Mouse (Mus musculus): ENCODE measurements around the gene Prss16. TPM values are rescaled to one million over a fixed set of nuclear protein-coding genes. Genes with fewer than 3 reads are reported as not detected.
"Not testable (repeated sequence)": the region's sequence is repeated elsewhere in the genome, so short reads cannot be mapped to it uniquely, and the experiment has no call there.

Prss16 gene
- polyA plus RNA-seq, 1 experiment: 2.5 TPM

- TF ChIP-seq POLR2A (IDR thresholded peaks at IDR 0.05; ENCODE audit: extremely low read depth, insufficient read depth, low read length): no peak
- no peak for TF ChIP-seq CTCF (IDR thresholded peaks at IDR 0.05; ENCODE audit: extremely low read depth, insufficient read depth, low read length)
- Histone ChIP-seq H3K4me3 (ENCODE audit: insufficient read depth, low read length) (no peak overlapping the region), H3K27ac (ENCODE audit: insufficient read depth, low read length) (no peak overlapping the region), H3K4me1 (ENCODE audit: control insufficient read depth, insufficient read depth, low read length) (peaks cover 1% of the 10 kb centered on the region; the same call in 1 of the 2 replicates)
These were observed 27.4 kb upstream of the Prss16 start for GRCm38 (mm10) chr13:22036986-22037385.

DNA sequence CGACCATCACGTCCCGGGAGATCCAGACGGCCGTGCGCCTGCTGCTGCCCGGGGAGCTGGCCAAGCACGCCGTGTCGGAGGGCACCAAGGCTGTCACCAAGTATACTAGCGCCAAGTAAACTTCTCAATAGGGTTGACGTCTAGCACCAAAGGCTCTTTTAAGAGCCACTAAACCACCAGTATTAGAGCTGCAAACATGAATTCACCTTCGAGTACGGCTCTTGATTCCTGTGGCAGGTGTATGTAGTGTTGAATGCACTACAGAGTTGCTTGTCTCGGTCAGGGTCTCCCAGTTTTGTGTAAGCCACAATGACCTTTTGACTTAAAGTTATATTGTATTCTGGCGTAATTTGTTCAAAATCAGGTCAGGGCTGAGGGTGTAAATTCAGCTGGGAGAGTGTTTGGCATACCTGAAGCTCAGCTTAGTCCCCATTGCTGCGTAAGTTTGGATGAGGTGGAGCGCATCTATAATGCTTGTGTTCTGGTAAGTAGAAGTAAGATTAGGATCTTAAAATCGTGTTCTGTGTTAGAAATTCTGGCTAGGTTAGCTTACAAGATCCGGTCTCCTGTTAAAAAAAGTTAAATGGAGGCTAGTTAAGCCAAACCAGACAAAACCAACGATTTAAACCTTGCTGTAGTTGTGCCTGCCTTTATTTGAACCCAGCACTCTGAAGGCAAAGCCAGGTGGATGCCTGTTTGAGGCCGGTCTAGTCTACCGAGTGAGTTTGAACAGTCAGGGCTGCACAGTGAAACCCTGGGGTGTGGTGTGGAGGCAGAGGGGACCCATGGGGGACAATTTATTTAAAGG is 26.8 kb upstream of the Prss16 start:
- H3K4me3 ChIP-seq (ENCODE audit: insufficient read depth, low read length): peak overlapping the region; percentile 14; the same call in 1 of the 2 replicates
- TF ChIP-seq POLR2A (IDR thresholded peaks at IDR 0.05; ENCODE audit: extremely low read depth, insufficient read depth, low read length): no peak
- no peak for TF ChIP-seq CTCF (IDR thresholded peaks at IDR 0.05; ENCODE audit: extremely low read depth, insufficient read depth, low read length)
- no peak overlapping the region for H3K27ac ChIP-seq (ENCODE audit: insufficient read depth, low read length)
- H3K4me1 ChIP-seq (ENCODE audit: control insufficient read depth, insufficient read depth, low read length): peaks cover 1% of the 10 kb centered on the region; the same call in 1 of the 2 replicates

DNA sequence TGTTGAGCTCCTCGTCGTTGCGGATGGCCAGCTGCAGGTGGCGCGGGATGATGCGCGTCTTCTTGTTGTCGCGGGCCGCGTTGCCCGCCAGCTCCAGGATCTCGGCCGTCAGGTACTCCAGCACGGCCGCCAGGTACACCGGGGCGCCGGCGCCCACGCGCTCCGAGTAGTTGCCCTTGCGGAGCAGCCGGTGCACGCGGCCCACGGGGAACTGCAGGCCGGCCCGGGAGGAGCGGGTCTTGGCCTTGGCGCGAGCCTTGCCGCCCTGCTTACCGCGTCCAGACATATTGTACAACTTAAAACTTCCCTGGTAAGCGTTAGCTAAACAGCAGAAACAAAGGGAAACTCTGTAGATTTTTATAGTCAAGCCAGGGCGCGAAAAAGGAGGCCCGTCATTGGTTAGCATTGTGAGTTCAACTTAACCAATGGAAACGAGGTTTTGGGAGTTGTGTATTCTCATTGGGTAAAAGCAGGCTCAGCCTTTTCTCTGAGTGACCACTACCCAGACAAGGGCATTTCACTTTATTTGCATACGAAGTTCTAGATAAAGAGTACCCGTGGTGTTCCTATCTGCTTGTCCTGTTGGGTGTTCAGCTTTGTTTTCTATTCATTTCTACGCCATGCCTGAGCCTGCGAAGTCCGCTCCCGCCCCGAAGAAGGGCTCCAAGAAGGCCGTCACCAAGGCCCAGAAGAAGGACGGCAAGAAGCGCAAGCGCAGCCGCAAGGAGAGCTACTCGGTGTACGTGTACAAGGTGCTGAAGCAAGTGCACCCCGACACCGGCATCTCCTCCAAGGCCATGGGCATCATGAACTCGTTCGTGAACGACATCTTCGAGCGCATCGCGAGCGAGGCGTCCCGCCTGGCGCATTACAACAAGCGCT is 26.0 kb upstream of the Prss16 start, which contains the start of the genes Hist1h2ah and Hist1h2bk:
Gene Hist1h2ah (minus strand): TSS at position 302 of the 882 bp plus-strand sequence.
Gene Hist1h2bk (plus strand): TSS at position 604 of the 882 bp plus-strand sequence.
- peak; percentile 78 for TF ChIP-seq POLR2A (IDR thresholded peaks at IDR 0.05; ENCODE audit: extremely low read depth, insufficient read depth, low read length)

DNA sequence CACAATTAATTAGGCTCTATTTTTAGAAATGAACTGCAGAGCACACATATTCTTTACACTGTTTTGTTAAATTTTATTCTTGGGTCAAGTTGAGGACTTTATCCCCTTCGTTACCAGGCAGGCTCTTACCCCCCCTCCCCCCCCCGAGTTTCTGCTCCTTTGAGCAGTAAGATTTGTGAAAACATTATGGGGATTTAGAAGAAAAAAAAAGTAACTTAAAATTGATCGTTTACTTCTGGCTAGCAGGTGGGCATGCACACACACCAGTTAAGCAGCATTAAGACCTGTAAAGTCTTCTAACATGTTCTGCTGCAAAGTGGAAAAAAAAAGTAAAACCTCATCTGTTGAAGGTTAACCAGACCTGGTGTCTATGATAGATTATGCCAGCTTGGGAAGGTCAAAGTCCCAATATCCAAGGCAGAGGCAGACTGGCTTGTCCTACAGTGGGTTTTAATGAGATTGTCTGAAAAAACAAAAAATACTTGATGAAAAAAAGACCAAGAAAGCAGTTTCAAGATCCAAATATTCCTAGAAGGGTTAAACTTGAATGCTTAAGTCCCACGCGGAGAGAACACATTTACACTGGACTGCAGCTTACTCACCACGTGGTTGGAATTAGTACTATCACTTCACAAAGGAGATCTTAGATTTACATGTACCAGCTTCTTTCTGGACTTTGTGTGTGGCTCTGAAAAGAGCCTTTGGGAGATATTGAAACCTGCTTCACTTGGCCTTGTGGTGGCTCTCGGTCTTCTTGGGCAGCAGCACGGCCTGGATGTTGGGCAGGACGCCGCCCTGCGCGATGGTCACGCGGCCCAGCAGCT is 25.1 kb upstream of the Prss16 start:
- H3K4me1 ChIP-seq (ENCODE audit: control insufficient read depth, insufficient read depth, low read length): peaks cover 1% of the 10 kb centered on the region; the same call in 1 of the 2 replicates
- no peak for TF ChIP-seq CTCF (IDR thresholded peaks at IDR 0.05; ENCODE audit: extremely low read depth, insufficient read depth, low read length)
- TF ChIP-seq POLR2A (IDR thresholded peaks at IDR 0.05; ENCODE audit: extremely low read depth, insufficient read depth, low read length): no peak
- no peak overlapping the region for H3K27ac ChIP-seq (ENCODE audit: insufficient read depth, low read length)
- H3K4me3 ChIP-seq (ENCODE audit: insufficient read depth, low read length): no peak overlapping the region

More for the DNA sequence above, 26.0 kb upstream of the Prss16 start, which contains the start of the genes Hist1h2ah and Hist1h2bk:
- not testable (repeated sequence) for H3K4me1 ChIP-seq (ENCODE audit: control insufficient read depth, insufficient read depth, low read length); H3K27ac ChIP-seq (ENCODE audit: insufficient read depth, low read length)
- peak within 1 kb of the TSS; percentile 14; the same call in 1 of the 2 replicates for H3K4me3 ChIP-seq (ENCODE audit: insufficient read depth, low read length)

GRCm38 (mm10) chr13:22033741-22034442 is 24.4 kb upstream of the Prss16 start:
- peaks cover 1% of the 10 kb centered on the region; the same call in 1 of the 2 replicates for H3K4me1 ChIP-seq (ENCODE audit: control insufficient read depth, insufficient read depth, low read length)
- no peak overlapping the region for H3K27ac ChIP-seq (ENCODE audit: insufficient read depth, low read length)
- TF ChIP-seq POLR2A (IDR thresholded peaks at IDR 0.05; ENCODE audit: extremely low read depth, insufficient read depth, low read length) (no peak), CTCF (IDR thresholded peaks at IDR 0.05; ENCODE audit: extremely low read depth, insufficient read depth, low read length) (no peak)
- H3K4me3 ChIP-seq (ENCODE audit: insufficient read depth, low read length): no peak overlapping the region

GRCm38 (mm10) chr13:22030493-22030892 is 21.0 kb upstream of the Prss16 start:
- Histone ChIP-seq H3K4me3 (ENCODE audit: insufficient read depth, low read length) (no peak overlapping the region), H3K27ac (ENCODE audit: insufficient read depth, low read length) (no peak overlapping the region), H3K4me1 (ENCODE audit: control insufficient read depth, insufficient read depth, low read length) (peaks cover 1% of the 10 kb centered on the region; the same call in 1 of the 2 replicates)
- TF ChIP-seq CTCF (IDR thresholded peaks at IDR 0.05; ENCODE audit: extremely low read depth, insufficient read depth, low read length) (no peak), POLR2A (IDR thresholded peaks at IDR 0.05; ENCODE audit: extremely low read depth, insufficient read depth, low read length) (no peak)

- H3K4me1 ChIP-seq (ENCODE audit: control insufficient read depth, insufficient read depth, low read length): peaks cover 1% of the 10 kb centered on the region; the same call in 1 of the 2 replicates
- no peak overlapping the region for H3K27ac ChIP-seq (ENCODE audit: insufficient read depth, low read length)
- no peak overlapping the region for H3K4me3 ChIP-seq (ENCODE audit: insufficient read depth, low read length)
- no peak for TF ChIP-seq POLR2A (IDR thresholded peaks at IDR 0.05; ENCODE audit: extremely low read depth, insufficient read depth, low read length)
- no peak for TF ChIP-seq CTCF (IDR thresholded peaks at IDR 0.05; ENCODE audit: extremely low read depth, insufficient read depth, low read length)
These were observed 20.4 kb upstream of the Prss16 start for GRCm38 (mm10) chr13:22029928-22030327.

DNA sequence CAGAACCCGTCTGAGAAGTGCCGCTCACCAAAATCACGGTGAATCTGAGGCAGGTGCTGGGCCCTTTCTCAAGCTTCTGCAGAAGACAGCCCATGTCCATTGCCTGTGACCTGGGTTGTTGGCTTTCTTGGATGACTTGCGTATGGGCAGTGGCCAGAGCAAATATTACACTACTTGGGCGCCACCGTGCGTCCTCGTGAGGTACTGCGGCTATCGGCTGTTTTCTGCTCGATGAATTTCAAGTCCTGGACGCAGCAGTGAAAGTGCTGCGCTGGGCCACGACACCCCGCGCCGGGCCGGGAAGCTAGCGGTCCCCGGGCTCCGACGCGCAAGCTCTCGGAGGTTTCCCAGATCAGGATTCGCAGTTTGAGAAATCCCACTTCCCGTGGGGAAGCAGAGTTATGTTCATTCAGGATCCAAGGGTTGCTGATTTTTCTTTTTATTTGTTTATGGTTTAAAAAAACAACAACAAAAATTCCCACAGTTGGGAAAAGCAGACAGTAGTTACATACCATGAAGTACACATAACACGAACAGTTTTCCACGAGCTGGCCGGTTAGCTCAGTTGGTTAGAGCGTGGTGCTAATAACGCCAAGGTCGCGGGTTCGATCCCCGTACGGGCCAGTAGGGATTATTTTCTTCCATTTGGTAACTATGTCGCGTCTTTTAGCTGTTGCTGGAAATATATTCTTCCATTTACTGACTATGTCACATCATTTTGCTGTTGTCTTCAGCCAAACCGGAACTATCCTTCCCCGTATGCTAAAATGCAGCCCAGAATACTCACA is 19.3 kb upstream of the Prss16 start:
- Histone ChIP-seq H3K4me3 (ENCODE audit: insufficient read depth, low read length) (peak overlapping the region; percentile 30), H3K4me1 (ENCODE audit: control insufficient read depth, insufficient read depth, low read length) (no peaks in the 10 kb centered on the region), H3K27ac (ENCODE audit: insufficient read depth, low read length) (no peak overlapping the region)
- TF ChIP-seq POLR2A (IDR thresholded peaks at IDR 0.05; ENCODE audit: extremely low read depth, insufficient read depth, low read length) (no peak), CTCF (IDR thresholded peaks at IDR 0.05; ENCODE audit: extremely low read depth, insufficient read depth, low read length) (peak; percentile 90)

Measured in cortical plate, adult 2 months (tissue).